Mouse (Mus musculus): ENCODE measurements at regions not wholly inside any gene's neighbourhood (a gene's known extent, or its start where the extent isn't known, plus 50 kb on each side); places are given as distances from the start of the nearest gene placed in this dataset.

DNA sequence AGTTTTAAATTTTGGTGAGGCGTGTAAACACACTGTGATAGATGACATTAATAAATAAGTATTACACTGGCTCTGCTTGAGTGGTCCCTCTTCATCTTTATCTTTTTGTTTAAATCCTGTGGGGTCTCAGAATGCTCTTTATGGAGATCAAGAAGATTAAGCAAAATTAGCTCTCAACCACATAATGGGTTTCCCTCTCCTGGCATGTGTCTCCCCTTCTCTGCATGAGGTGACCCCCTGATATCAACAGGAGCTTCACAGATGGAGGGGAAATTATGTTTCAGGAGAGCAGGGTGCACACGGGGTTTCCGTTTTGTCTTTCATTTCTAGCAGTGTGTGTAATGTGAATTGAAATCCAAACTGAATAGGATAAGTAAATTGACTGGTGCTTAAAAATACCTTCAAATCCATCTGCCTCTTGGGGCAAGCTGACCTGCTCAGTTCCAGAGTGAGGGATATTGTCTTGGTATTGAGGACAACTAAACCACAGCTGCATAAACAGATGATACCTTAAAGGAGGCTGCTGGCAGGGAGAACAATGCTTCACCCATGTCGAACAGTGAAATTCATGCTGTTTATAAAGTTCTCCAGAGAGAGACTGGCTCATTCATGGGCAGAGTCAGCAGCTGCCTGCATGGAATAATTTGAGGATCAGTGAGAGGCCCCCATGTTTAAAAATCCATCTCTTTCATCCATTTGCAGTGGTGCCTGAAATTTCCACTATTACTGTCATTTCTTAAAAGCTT lies 518.3 kb upstream of the Nr2f1 start:
- no peak for DNase-seq (ENCODE audit: low read depth, low spot score)

DNA sequence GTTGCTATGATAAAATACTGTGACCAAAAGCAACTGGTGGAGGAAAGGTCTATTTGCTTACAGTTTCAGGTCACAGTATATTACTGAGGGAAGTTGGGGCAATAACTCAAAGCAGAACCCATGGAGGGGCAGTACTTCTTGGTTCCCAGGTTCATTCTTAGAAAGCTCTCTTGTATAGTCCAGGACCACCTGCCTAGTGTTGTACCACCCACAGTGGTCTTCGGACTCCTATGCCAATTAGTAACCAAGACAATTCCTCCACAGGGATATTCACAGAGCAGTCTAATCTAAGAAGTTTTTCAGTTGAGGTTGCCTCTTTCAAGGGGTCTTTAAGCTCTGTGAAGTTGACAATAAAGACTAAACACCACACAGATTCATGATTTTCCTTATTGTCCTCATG lies 517.6 kb upstream of the Nr2f1 start:
- DNase-seq (ENCODE audit: low read depth, low spot score), result no peak

DNA sequence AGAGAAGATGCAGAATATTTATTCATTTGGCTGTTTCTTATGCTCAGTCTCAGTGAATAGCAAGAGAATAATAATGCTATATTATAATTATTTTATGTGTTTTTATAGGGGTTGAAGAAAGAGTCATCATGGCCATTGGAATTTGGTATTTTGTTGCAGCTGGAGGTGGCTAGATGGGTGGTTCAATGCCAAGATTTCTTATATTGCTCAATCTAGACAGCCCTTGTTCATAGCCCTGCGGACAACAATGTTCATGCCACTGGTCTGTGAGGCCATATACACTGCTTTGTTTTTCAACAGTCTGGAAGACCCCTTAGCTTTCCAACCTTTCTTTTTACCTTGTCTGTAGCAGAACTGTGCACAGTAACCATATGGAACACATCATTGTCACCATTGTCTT lies 505.1 kb upstream of the Nr2f1 start:
- DNase-seq (ENCODE audit: low read depth, low spot score), result no peak

DNA sequence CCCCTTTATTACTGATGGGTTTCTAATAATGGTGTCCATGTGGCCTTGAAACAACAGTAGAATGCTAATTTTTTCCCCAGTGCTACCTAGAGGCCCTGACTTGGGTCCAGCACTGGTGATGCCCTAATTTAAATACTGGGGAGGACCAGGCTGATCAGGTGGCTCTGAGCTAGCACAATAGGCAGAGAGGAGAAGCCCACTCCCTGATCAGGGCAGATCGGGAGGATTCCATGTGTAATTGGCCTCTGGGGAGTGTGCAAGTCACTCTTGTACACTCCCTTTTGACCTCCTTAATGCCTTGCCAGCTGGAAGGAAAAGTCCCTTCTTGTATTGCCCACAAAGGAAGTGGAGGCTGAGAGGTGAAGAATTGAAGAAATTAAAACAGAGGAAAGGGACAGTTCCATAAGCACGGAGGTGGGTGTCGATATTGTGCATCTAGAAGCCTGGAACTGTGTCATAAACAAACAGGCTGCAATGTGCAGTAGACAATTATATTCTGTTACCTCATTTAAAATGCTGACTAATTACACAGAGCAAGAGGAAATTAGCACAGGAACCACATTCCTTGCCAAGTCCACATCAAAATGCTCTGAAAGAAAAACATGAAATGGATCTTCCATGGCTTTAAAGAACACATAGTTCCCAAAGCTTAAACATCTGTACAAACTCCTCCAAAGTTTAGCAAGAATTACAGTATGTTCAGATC lies 498.4 kb upstream of the Nr2f1 start:
- DNase-seq (ENCODE audit: low read depth, low spot score), result no peak

DNA sequence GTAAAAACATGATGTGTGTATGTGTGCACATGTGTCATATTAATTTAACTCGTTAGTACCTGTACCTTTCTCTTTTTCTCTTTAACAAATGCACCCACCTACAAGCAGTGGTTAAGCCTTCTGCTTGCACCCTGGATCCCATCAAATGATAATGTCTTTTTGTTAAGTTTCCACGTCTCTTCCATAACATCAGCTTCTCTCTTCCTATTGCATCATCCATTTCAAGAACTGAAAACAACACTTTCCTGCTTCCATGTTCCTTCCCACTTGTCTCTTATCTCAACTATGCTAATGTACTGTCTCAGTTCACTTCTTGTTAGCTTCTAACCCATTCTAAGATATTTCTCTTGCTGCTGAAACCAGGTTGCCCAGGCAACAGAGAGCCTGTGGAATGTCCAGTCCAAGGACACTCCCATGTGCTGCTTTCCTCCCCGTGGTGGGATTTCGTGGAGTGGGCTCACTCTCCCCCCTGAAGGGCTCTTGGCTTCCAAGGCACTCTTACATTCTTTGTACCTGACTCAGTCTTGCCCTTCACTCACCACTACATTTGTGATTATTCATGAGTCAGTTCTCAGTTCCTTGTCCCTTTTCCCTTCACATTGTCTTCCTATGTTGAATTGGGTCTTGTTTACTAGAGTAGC lies 479.8 kb upstream of the Nr2f1 start:
- no peak for DNase-seq (ENCODE audit: low read depth, low spot score)

DNA sequence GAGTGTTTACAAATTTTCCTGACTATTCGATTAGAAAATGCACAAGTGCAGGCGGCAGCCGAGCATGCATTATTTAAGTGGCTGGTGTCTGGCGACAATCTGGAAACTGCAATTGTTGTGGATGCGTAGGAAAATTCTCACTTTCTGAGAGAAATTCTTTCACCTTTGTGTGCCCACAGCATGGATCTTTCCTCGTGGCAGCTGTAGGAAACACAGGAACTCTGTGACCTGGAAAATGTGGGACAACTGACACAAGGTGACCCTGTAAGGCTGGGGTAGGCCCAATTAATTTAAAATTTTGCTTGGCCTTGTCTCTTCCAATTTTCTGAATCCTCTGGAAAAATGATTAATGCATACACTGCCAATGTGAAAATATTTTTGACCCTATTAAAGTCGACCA lies 478.7 kb upstream of the Nr2f1 start:
- no peak for DNase-seq (ENCODE audit: low read depth, low spot score)

DNA sequence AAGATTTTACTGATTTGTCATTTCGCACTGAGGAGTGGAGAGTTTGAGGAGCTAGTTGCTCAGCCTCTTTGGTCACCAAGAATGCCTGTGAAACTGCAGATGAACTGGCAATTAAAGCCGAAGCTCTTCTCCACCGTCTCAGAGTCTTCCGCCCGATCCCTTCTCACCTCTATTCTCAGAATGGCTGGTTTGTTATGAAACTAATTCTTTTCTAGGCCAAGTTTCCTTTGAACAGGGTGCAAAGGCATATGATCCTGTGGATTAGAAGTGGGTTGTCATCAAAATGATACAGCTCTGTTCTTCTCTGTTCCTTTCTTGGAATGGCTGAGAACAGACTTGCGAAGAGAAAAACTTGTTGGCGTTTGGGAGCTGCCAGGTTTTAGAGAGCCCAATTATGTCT lies 458.7 kb upstream of the Nr2f1 start:
- no peak for DNase-seq (ENCODE audit: low read depth, low spot score)

DNA sequence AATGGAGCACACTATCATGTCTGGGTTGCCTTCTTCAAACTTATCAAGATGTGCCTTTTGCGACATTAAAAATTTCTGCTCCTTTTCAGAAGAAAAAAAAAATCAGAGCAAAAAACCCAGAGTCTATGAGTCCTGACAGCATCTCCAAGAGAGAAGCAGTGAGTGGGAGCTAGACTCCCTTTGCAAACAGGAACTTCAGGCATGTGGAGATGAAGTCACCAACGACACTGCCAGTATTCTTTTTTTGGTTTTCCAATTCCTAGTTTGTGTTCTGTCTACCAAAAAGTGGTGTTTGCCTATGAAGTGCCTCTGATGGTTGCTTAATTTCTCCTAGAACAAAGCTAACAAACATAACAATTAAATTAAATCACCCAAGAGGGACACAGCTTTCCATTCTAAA lies 457.2 kb upstream of the Nr2f1 start:
- no peak for DNase-seq (ENCODE audit: low read depth, low spot score)

DNA sequence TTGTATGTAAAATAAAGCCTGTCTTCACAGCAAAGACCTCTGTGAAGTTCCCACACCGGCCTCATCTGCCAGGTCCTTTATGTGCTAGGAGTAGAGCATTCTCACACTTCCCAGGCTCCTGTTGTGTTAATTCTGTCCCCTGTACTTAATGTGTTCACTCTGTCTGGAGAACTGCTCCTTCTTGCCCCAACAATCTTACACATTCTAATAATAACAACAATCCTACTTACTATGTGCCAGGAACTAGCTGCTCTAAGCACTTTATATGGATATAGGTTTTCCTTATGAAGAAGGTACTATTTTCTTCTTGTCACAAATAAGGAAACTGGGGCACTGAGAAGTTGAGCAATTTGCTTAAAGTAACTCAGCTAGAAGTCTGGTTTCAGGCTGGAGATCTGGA lies 456.6 kb upstream of the Nr2f1 start:
- DNase-seq (ENCODE audit: low read depth, low spot score), result no peak

DNA sequence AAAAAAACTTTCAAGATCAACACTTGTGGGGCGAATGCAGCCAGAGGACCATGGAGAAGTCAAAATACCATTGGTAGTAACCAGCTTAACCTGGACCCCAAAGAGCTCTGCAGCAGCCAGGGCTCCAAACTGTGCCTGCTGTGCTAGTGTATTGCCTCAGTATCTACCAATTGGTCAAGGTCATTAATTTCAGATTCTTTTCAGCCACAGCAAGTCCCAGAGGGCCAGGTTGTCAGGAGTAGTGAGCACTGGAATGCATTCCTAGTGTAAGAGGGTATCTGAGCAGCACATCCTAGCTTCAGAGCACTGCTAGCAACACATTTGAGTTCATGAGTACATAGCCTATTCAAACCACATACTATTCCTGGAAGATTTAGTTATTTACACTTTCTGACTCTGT lies 451.3 kb upstream of the Nr2f1 start:
- DNase-seq (ENCODE audit: low read depth, low spot score), result no peak

DNA sequence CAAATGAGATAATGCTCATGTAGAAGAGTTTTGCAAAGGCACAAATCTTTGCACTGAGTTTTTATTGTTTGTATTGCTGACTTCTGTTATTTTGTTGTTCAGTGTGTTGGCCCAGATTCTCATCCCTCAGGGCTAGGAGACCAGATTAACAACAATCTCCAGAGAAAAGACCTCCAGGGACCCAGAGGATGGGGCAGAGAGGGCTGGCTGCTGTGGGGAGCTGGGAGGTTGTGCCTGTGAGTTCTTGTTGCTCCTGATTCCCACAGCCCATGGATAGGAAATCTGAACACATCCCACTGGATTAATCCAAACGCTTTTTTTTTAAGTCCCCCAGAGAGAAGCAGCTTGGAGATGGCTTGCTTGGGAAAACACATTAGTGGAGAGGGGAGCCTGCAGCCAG lies 445.0 kb upstream of the Nr2f1 start:
- DNase-seq (ENCODE audit: low read depth, low spot score), result no peak

DNA sequence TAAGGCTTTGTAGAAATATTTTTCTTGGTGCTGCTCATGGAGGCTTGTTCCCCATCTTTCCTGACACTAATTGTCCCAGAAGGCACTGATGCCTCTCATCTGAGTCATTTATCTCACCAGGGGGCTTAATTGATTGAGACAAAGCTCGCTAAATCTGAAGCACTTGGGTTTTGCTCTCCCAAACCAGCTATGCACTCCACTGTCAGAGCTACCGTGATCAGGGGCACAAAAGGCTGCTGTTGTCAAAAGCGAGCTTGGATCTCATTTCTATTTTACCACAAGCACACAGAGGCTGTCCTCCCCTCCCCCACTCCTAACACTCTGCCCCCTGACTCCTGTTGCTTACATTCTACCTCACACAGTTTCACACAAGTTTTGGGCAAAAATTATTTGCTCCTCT lies 443.5 kb upstream of the Nr2f1 start:
- DNase-seq (ENCODE audit: low read depth, low spot score), result no peak

DNA sequence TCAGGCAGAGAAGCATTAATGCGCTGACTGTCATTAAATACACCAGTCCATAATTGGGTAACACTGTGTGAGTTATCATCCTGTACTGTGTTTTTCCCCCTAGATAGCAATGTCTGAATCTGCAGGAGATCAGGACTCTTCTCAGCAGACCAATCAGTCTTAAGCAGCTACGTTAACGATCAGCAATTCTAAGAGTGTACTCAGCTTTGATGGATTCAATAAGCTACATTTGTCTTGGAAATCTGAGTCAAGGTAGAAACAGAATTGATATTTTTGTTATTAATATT lies 442.8 kb upstream of the Nr2f1 start:
- no peak for DNase-seq (ENCODE audit: low read depth, low spot score)

DNA sequence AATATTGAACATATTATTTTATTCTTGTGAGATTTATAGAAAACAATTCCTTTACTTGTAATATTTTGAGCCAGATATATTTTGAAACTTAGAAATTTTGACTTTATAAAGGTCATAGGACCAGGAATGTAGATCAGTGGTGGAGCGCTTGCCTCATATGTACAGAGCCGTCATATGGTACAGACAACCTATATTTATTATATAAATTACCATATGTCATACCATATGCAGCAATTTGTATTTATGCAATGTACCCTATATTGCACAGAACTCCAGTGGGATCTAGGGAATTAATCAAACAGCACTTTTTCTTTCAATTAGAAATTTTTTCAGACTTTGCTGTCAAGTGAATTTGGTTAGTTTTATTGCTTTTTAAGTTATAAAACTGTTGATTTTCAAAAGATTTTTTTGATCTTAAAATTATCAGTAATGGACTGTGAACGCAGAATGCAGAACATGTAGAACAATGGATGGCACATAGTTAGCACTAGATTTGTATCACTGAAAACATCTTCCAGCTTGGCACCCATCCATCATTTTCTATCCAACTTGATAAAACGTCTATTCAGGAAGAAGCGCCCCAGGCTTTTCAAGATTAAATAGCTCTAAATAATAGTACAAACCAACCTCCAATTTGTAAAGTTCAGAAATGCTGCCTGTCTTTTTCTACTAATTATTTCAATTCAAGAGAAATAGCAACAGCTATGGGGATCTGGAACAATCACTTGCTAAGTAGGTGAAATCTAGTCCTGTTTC lies 442.3 kb upstream of the Nr2f1 start:
- no peak for DNase-seq (ENCODE audit: low read depth, low spot score)

DNA sequence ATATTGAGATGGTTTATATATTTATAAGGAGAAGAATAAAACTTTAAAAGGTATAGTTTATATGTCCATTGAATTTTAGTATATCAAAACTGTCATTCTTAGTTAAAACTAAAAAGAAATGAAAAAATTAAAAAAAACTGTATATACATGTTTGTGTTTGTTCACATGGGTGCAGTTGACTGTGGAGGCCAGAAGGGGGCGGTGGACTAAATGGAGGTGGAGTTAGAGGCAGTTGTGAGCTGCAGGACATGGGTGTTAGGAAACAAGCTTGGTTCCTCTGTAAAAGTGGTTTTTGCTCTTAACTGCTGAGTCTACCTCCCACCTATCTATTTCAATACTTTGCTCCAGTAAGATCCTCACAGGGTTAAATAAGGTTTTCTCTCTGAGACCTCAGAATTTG lies 440.8 kb upstream of the Nr2f1 start:
- DNase-seq (ENCODE audit: low read depth, low spot score), result no peak

DNA sequence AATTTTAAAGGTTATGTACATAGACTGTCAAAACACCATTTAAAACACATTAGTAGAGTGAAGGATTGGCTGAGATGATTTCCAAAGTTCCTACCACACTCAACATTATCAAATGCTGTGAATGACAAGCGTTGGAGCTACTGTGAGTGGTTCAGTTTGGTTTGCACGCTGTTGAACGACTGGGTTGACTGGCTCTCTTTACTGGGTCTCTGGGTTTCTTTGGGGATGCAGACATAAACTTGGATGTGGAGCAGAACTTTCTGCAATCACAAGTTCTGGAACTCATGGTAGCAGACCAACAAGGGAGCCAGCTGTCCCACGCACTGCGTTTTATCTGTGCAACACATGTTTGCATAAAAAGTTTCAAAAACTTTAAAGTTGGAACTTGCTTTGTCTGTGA lies 438.9 kb upstream of the Nr2f1 start:
- no peak for DNase-seq (ENCODE audit: low read depth, low spot score)

DNA sequence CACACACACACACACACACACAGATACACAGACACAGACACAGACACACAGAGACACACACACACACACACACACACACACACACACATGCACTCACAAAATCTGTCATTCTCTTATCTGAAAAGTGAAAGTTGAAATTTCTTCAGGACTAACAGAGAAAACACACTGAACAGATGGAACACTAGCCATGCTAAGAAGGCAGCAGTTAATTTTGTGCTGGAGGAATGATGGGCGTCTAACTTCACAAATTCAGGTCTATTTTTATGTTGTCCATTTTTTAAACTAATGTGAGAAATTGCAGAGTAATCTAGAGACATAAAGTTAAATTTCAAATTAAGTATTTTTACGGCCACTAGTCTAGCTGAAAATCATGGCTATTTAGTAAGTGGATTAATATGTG lies 432.1 kb upstream of the Nr2f1 start:
- no peak for DNase-seq (ENCODE audit: low read depth, low spot score)

DNA sequence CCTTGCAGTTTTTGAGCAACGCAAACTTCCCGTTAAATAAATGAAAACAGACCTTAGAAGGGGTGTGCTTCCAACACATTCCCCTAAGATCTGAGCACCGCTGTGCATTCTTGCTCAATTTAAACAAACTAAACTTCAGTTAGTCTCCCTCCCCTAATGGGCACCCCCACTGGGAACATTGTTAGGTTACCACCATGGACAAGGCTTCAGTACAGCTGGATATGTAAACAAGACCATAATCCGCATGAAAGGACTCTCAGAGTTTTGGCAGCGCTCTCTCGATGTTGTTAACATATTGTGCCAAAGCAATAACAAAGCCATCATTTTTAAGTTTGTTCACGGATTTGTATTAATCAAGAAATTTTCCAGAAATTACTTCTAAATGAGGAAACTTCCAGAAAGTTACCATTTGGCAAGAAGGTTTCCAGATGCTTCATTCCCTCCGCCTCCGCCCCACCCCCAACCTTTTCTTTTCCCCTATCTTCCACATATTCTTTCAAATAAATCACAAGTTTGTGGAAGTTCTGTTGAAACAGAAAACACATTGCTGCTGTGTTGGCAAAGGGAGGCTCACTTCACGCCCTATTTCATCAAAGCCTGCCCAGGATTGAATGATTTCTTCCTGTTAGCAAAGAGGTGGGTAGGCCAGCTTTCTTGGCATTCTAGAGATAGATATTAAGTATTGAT lies 429.6 kb upstream of the Nr2f1 start:
- DNase-seq (ENCODE audit: low read depth, low spot score), result no peak

DNA sequence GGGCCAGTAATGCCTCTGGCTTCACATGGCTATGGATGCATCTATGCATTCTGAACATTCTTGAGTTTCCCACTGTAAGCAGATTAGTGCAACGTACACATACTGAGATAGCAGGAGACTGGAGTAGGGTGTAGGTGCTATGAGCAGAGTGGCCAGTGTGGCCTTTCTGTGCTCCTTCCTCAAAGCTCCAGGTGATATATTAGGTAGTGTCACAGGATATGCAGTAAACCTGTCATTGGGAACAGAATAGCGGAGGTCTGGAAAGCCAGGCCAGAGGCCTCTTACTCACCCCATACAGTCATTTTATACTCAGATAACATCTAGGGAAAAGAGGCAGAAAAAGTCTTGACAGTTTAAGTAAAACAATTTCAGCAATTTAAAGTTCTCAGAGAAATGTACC lies 424.1 kb upstream of the Nr2f1 start:
- DNase-seq (ENCODE audit: low read depth, low spot score), result no peak

DNA sequence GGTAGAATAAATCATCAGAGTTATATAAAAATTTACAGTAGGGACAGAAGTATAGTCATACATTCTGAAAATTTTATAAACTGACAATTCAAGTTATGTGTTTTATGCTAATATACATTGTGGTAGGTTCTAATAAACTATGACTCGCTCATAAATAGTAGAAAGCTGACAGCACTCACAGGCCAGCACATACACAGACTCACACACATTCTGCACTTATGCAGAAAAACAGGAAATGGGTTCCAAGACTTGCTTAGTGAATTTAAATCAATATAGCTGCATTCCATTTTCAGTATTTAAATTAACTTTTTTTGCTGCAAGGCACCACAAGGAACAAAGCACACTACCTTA lies 403.3 kb upstream of the Nr2f1 start:
- DNase-seq (ENCODE audit: low read depth, low spot score), result no peak

DNA sequence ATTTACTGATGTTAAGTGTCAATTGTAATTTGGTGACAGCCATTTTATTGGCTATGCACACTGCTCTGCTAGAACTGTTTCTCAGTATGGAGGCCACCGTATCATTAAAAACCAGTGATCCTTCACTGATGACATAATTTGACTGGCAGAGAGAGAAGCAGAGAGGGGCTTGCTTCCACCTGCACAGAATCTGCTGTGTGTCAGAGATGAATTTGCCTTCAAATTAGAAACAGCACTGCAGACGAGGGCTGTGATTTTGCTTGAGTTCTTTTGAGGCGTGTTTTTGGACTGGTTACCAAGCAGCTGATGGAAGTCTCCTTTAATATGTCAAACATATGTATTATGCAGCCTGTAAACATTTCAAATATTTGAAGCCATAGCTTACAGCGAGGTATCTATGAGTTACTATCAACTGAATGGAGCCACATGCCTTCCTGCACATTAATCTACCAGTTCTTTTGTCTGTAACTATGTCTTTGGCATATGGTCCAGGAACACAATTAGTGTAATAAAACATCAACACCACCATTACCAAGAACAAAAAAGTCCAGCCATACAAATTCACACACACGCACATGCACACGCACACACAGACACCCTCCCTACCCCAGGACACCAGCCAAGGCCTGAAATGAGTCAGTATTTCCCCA lies 402.8 kb upstream of the Nr2f1 start:
- DNase-seq (ENCODE audit: low read depth, low spot score), result no peak

All from brain, embryonic 18.5 days (tissue).